Mouse (Mus musculus) heart, embryonic 14.5 days (tissue): ENCODE results near the gene Nup107. TPM values are rescaled to one million over a fixed set of nuclear protein-coding genes. Genes with fewer than 3 reads are reported as not detected.

Source experiments
- ATAC-seq: fragments of 200-750 bp; cut with Nextera tagmentation; 2 replicates; pipeline ENCODE4 v1.8.0; 2017; ENCODE audit warnings: low read depth, moderate TSS enrichment; ENCODE audit not compliant: insufficient number of reproducible peaks, insufficient read depth, low FRiP score
- H3K27ac ChIP-seq, 2 experiments: fragments of 200-500 bp in 1 of 2; fragments of 300-500 bp in 1 of 2; sonication (generic) in 1 of 2; replicated peaks in 1 of 2; 2 replicates each; pipeline ENCODE4 v1.5.1; 2012 to 2014; ENCODE audit warnings: low read depth in 2 of 2, low read length in 2 of 2, control low read depth in 1 of 2, mild to moderate bottlenecking in 1 of 2, mixed read lengths in 1 of 2; ENCODE audit not compliant: control insufficient read depth in 1 of 2, insufficient read depth in 1 of 2
- H3K27me3 ChIP-seq: fragments of 300-500 bp; sonication (generic); 2 replicates; pipeline ENCODE4 v1.6.1; 2014; ENCODE audit warnings: mild to moderate bottlenecking, low read length, control low read depth; ENCODE audit not compliant: control insufficient read depth, insufficient read depth
- H3K36me3 ChIP-seq: fragments of 300-500 bp; sonication (generic); 2 replicates; pipeline ENCODE4 v1.6.1; 2014; ENCODE audit warnings: mild to moderate bottlenecking, control low read depth, low read length, mixed read lengths; ENCODE audit not compliant: control insufficient read depth, insufficient read depth
- H3K4me1 ChIP-seq, 2 experiments: fragments of 200-500 bp in 1 of 2; fragments of 300-500 bp in 1 of 2; sonication (generic) in 1 of 2; 2 replicates each; pipeline ENCODE4 v1.6.1; 2012 to 2014; ENCODE audit warnings: low read length in 2 of 2, control low read depth in 1 of 2, mixed read lengths in 1 of 2; ENCODE audit not compliant: control insufficient read depth in 2 of 2, insufficient read depth in 2 of 2
- H3K4me2 ChIP-seq: fragments of 300-500 bp; sonication (generic); 2 replicates; pipeline ENCODE4 v1.6.1; 2014; ENCODE audit warnings: mild to moderate bottlenecking, low read length
- H3K4me3 ChIP-seq, 2 experiments: fragments of 200-500 bp in 1 of 2; fragments of 300-500 bp in 1 of 2; sonication (generic) in 1 of 2; 2 replicates each; pipeline ENCODE4 v1.5.1; 2012 to 2014; ENCODE audit warnings: low read length in 2 of 2, mild to moderate bottlenecking in 2 of 2, control low read depth in 1 of 2, low read depth in 1 of 2, moderate library complexity in 1 of 2; ENCODE audit not compliant: control insufficient read depth in 1 of 2, insufficient read depth in 1 of 2
- H3K9ac ChIP-seq: fragments of 300-500 bp; sonication (generic); 2 replicates; pipeline ENCODE4 v1.6.1; 2014; ENCODE audit warnings: mild to moderate bottlenecking, low read length
- H3K9me3 ChIP-seq: fragments of 300-500 bp; sonication (generic); 2 replicates; pipeline ENCODE4 v1.6.1; 2016; ENCODE audit warnings: low read length, control low read depth; ENCODE audit not compliant: control insufficient read depth
- WGBS: fragments of 180-500 bp; shearing (Covaris S2); extraction: QIAGEN DNeasy Blood & Tissue Kit; methylation state at CpG from one replicate; pipeline ENCODE4 v1.1.7; 2014; 5-methylcytosine and 5-hydroxymethylcytosine counted together
- polyA plus RNA-seq: library from polyadenylated mRNA; unstranded; fragments of >200 nt; fragmentation: Nextera tagmentation; extraction: Ambion mirVana; gene quantifications from 2 replicates; pipeline ENCODE4 v1.2.1, GENCODE M21; 2014

Gene Nup107
- polyA plus RNA-seq, 1 experiment from 2014 or later = 41.0 TPM

GRCm38 (mm10) chr10:117750529-117751281 is 41.8 kb downstream of the Nup107 start:
- H3K4me3 ChIP-seq = no peak overlapping the region
- peaks cover 4% of the 10 kb centered on the region; the same call in 1 of the 2 replicates for H3K9me3 ChIP-seq
- no peaks in the 10 kb centered on the region; a peak in 1 of 4 replicates for H3K4me1 ChIP-seq
- peaks cover 61% of the 10 kb centered on the region for H3K36me3 ChIP-seq
- H3K9ac ChIP-seq = no peak overlapping the region
- ATAC-seq = no peak
- WGBS = 92% methylated on average over 5 of the region's 5 CpGs
- no peaks in the 10 kb centered on the region for H3K27me3 ChIP-seq
- no peak overlapping the region for H3K4me2 ChIP-seq
- no peak overlapping the region for H3K27ac ChIP-seq

- H3K4me3 ChIP-seq = no peak overlapping the region
- H3K4me1 ChIP-seq = peaks cover 0 to 4% of the 10 kb centered on the region in 2 experiments; a peak in 2 of 4 replicates
- H3K9me3 ChIP-seq = peaks cover 4% of the 10 kb centered on the region; the same call in 1 of the 2 replicates
- 90% methylated on average over 14 of the region's 14 CpGs for WGBS
- no peaks in the 10 kb centered on the region for H3K27me3 ChIP-seq
- no peak overlapping the region for H3K27ac ChIP-seq
- H3K36me3 ChIP-seq = peaks cover 53% of the 10 kb centered on the region
- no peak for ATAC-seq
- H3K4me2 ChIP-seq = no peak overlapping the region
- no peak overlapping the region for H3K9ac ChIP-seq
Observed at GRCm38 (mm10) chr10:117749787-117750343, 42.6 kb downstream of the Nup107 start.

GRCm38 (mm10) chr10:117749050-117749686 is 43.3 kb downstream of the Nup107 start:
- Histone ChIP-seq H3K36me3 (peaks cover 46% of the 10 kb centered on the region), H3K9ac (no peak overlapping the region), H3K4me1 (peaks cover 0 to 4% of the 10 kb centered on the region in 2 experiments; a peak in 2 of 4 replicates), H3K27ac (no peak overlapping the region), H3K4me2 (no peak overlapping the region), H3K9me3 (peaks cover 4% of the 10 kb centered on the region; the same call in 1 of the 2 replicates), H3K4me3 (no peak overlapping the region), H3K27me3 (no peaks in the 10 kb centered on the region)
- 95% methylated on average over 10 of the region's 10 CpGs for WGBS
- ATAC-seq = no peak

- ATAC-seq = no peak
Observed at GRCm38 (mm10) chr10:117748276-117749049, 44.0 kb downstream of the Nup107 start.

DNA sequence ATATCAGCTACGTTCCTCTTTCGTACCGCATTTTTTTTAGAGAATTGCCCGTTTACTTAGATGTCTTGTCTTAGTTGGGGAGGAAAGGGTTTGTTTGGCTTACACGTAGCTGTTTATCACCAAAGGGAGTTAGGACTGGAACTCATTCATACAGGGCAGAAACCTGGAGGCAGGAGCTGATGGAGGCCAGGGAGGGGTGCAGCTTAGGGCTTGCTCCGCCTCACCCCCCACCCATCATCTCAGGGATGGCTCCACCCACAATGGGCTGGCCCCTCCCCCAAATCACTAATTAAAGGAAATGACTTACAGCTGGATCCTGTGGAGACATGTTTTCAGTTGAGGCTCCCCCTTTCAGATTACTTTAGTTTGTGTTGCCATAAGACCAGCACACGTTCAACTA is 44.8 kb downstream of the Nup107 start:
- Histone ChIP-seq H3K4me1 (peaks cover 0 to 4% of the 10 kb centered on the region in 2 experiments; a peak in 3 of 4 replicates), H3K36me3 (peaks cover 38% of the 10 kb centered on the region), H3K4me2 (no peak overlapping the region), H3K27me3 (no peaks in the 10 kb centered on the region), H3K27ac (no peak overlapping the region), H3K9ac (no peak overlapping the region), H3K4me3 (no peak overlapping the region), H3K9me3 (peaks cover 4% of the 10 kb centered on the region; the same call in 1 of the 2 replicates)
- ATAC-seq = no peak
- 82% methylated on average over 7 of the region's 7 CpGs for WGBS

More at GRCm38 (mm10) chr10:117748276-117749049, 44.0 kb downstream of the Nup107 start:
- Histone ChIP-seq H3K36me3 (peaks cover 43% of the 10 kb centered on the region), H3K4me2 (no peak overlapping the region), H3K27ac (no peak overlapping the region), H3K4me3 (no peak overlapping the region), H3K27me3 (no peaks in the 10 kb centered on the region), H3K4me1 (peaks cover 0 to 4% of the 10 kb centered on the region in 2 experiments; a peak in 3 of 4 replicates), H3K9ac (no peak overlapping the region), H3K9me3 (peaks cover 4% of the 10 kb centered on the region; the same call in 1 of the 2 replicates)
- 83% methylated on average over 10 of the region's 10 CpGs for WGBS

- 13% methylated on average over 44 of the region's 46 CpGs for WGBS
- peak within 1 kb of the TSS; percentile 15 to 59 for H3K27ac ChIP-seq
- peaks cover 4% of the 10 kb centered on the region; the same call in 1 of the 2 replicates for H3K9me3 ChIP-seq
Observed at GRCm38 (mm10) chr10:117746297-117746883, 46.1 kb downstream of the Nup107 start, which contains the start of gene Slc35e3. Slc35e3 (minus strand) TSS chr10:117746365.

More at GRCm38 (mm10) chr10:117746297-117746883, 46.1 kb downstream of the Nup107 start, which contains the start of gene Slc35e3:
- peak within 1 kb of the TSS; percentile 51 to 58 for H3K4me3 ChIP-seq
- peak within 1 kb of the TSS; percentile 74 for H3K9ac ChIP-seq
- peaks cover 0 to 4% of the 10 kb centered on the region in 2 experiments; a peak in 3 of 4 replicates for H3K4me1 ChIP-seq
- peak within 1 kb of the TSS; percentile 80 for H3K4me2 ChIP-seq
- H3K27me3 ChIP-seq = no peaks in the 10 kb centered on the region
- peaks cover 25% of the 10 kb centered on the region for H3K36me3 ChIP-seq
- peak; percentile 96 for ATAC-seq
